Mouse (Mus musculus) liver, adult 2 months (tissue): ENCODE results near the gene Trank1. TPM values are rescaled to one million over a fixed set of nuclear protein-coding genes. Genes with fewer than 3 reads are reported as not detected.

Experiments
- DNase-seq: peaks from one replicate; pipeline ENCODE4 v3.0.0-alpha.2; 2011; ENCODE audit warnings: low read depth, low spot score; ENCODE audit errors: extremely low read depth
- H3K27ac ChIP-seq: fragments of 200-500 bp; replicated peaks from 2 replicates; pipeline ENCODE4 v1.5.1; 2012; ENCODE audit warnings: low read depth, mild to moderate bottlenecking, control low read depth, inconsistent platforms, low read length; ENCODE audit not compliant: insufficient read depth
- H3K27me3 ChIP-seq: fragments of 200-500 bp; 2 replicates; pipeline ENCODE4 v1.6.1; 2012; ENCODE audit warnings: mild to moderate bottlenecking, moderate library complexity, low read length, inconsistent platforms; ENCODE audit not compliant: control insufficient read depth, insufficient read depth
- H3K36me3 ChIP-seq: fragments of 200-500 bp; 2 replicates; pipeline ENCODE4 v1.6.1; 2012; ENCODE audit warnings: low read length, inconsistent platforms; ENCODE audit not compliant: control insufficient read depth, insufficient read depth
- H3K4me1 ChIP-seq: fragments of 200-500 bp; 2 replicates; pipeline ENCODE4 v1.6.1; 2011; ENCODE audit warnings: low read length; ENCODE audit not compliant: control insufficient read depth, insufficient read depth
- H3K4me3 ChIP-seq: fragments of 200-500 bp; 2 replicates; pipeline ENCODE4 v1.5.1; 2011; ENCODE audit warnings: low read depth, mild to moderate bottlenecking, control low read depth, low read length, moderate library complexity; ENCODE audit not compliant: insufficient read depth
- H3K79me2 ChIP-seq: fragments of 200-500 bp; 2 replicates; pipeline ENCODE4 v1.6.1; 2012; ENCODE audit warnings: inconsistent platforms, mild to moderate bottlenecking, low read length, moderate library complexity; ENCODE audit not compliant: control insufficient read depth, insufficient read depth
- H3K9ac ChIP-seq: fragments of 200-500 bp; 2 replicates; pipeline ENCODE4 v1.6.1; 2012; ENCODE audit warnings: low read depth, mild to moderate bottlenecking, control low read depth, inconsistent platforms, low read length
- CTCF ChIP-seq: fragments of 200-500 bp; IDR thresholded peaks from 2 replicates; pipeline ENCODE4 v1.5.1; 2011; ENCODE audit warnings: low read depth, low read length, control low read depth
- POLR2A ChIP-seq: fragments of 200-500 bp; IDR thresholded peaks from 2 replicates; pipeline ENCODE4 v1.6.1; 2011; ENCODE audit warnings: low read length, control low read depth; ENCODE audit not compliant: insufficient read depth; ENCODE audit errors: extremely low read depth
- WGBS: fragments of 180-500 bp; shearing (Covaris S2); methylation state at CpG from one replicate; pipeline ENCODE4 v1.1.7; 2018; 5-methylcytosine and 5-hydroxymethylcytosine counted together
- polyA plus RNA-seq: library from polyadenylated mRNA; depleted of rRNA; stranded (reverse); fragments of >200 nt; gene quantifications from 2 replicates; pipeline ENCODE4 v1.2.3, GENCODE M21; 2012
- total RNA-seq: library from RNA; depleted of rRNA; stranded (reverse); fragments of >200 nt; gene quantifications from 2 replicates; pipeline ENCODE4 v1.2.3, GENCODE M21; 2014

Gene Trank1
- total and polyA plus RNA-seq, 2 experiments = under 0.01 TPM; not detected in 1

DNA sequence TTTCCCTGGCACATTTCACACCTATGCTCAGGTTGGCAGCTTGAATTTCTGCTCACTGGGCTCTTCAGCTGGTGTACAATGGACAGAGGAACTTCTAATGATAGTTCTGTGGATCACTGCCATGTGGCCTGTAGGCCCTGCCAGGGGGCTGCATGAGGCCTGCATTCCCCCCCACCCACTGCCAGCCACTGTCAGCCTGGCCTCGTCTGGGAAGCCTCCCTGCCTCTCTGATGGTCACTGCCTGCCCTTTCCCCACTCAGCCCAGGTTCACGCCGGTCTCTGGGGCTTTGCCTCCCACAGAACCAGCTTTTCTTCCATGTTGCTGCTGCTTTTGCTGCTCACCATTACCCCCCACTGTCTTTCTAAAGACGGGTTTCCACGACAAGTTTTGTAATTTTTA, 83.7 kb downstream of the Trank1 start:
- Histone ChIP-seq H3K79me2 (no peaks in the 10 kb centered on the region), H3K27me3 (no peaks in the 10 kb centered on the region), H3K4me1 (no peaks in the 10 kb centered on the region), H3K9ac (no peak overlapping the region), H3K36me3 (no peaks in the 10 kb centered on the region), H3K4me3 (no peak overlapping the region), H3K27ac (no peak overlapping the region)
- DNase-seq = no peak
- 81% methylated on average over 5 of the region's 5 CpGs for WGBS
- TF ChIP-seq CTCF = no peak
- TF ChIP-seq POLR2A = no peak

DNA sequence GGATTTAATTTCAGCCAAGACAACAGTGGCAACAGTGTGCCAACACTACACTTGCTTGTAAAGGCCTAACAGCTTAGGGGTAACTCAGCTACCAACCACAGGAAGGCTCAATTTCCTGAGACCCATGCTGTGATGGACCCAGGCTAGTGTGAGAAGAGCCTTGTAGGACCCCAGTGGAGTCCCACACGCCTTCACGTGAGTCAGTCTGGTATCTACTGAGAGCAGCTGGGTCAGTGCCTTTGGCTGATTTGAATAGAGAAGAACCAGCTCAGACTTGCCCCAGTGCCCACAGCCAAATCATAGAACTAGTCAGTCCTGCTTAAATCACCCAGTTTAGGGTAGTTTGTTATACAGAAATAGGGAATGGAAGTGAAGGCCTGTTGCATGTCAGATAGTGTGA, 86.5 kb downstream of the Trank1 start:
- Histone ChIP-seq H3K79me2 (no peaks in the 10 kb centered on the region), H3K36me3 (no peaks in the 10 kb centered on the region), H3K4me3 (no peak overlapping the region), H3K4me1 (no peaks in the 10 kb centered on the region), H3K9ac (no peak overlapping the region), H3K27ac (no peak overlapping the region), H3K27me3 (no peaks in the 10 kb centered on the region)
- no peak for DNase-seq
- no peak for TF ChIP-seq POLR2A
- no peak for TF ChIP-seq CTCF
- 82% methylated on average over 2 of the region's 2 CpGs for WGBS

DNA sequence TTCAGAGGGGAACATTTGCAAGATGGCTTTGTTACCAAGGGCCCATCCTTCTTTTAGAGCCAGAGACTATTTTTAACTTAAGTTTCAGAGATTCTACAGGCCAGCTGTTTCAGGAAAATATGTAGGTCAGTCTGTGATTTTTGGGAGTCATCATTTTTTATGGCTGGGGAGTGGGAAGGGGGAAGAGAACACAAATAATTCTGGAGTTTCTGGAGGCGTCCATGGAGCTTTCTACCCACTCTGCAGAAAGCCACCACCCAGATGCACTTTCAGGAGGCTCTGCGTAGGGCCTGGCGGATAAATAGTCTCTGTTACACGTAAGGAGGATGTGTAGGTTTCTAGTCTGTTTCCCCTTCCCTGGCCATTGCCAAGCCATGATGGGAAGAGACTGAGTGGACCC, 88.5 kb downstream of the Trank1 start:
- no peaks in the 10 kb centered on the region for H3K27me3 ChIP-seq
- no peaks in the 10 kb centered on the region for H3K36me3 ChIP-seq
- no peaks in the 10 kb centered on the region for H3K79me2 ChIP-seq
- H3K4me3 ChIP-seq = no peak overlapping the region
- DNase-seq = no peak
- 84% methylated on average over 4 of the region's 4 CpGs for WGBS
- no peak overlapping the region for H3K27ac ChIP-seq
- no peaks in the 10 kb centered on the region for H3K4me1 ChIP-seq
- TF ChIP-seq POLR2A = no peak
- TF ChIP-seq CTCF = no peak
- no peak overlapping the region for H3K9ac ChIP-seq

DNA sequence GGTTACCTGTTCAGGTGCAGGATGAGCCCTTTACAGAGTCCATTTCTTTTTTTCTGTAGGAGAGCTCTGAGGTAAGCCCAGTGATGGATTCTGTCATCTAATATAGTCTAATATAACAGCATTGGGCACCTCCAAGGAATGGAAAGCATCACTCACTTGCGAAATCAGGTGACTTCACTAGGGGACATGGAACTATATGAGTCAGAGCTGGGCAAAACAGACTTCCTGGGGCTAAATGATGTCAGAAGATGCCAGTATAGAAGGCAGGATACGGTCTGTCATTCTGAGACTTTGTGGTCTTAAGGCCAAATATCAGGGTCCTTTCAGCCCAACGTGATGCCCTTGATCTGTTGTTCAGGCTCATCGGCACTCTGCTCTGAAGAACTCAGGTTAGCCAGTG, 91.6 kb downstream of the Trank1 start:
- Histone ChIP-seq H3K27ac (no peak overlapping the region), H3K4me1 (no peaks in the 10 kb centered on the region), H3K79me2 (no peaks in the 10 kb centered on the region), H3K36me3 (no peaks in the 10 kb centered on the region), H3K4me3 (no peak overlapping the region), H3K9ac (no peak overlapping the region), H3K27me3 (no peaks in the 10 kb centered on the region)
- no peak for DNase-seq
- TF ChIP-seq CTCF (no peak), POLR2A (no peak)
- WGBS = 84% methylated on average over 4 of the region's 4 CpGs

DNA sequence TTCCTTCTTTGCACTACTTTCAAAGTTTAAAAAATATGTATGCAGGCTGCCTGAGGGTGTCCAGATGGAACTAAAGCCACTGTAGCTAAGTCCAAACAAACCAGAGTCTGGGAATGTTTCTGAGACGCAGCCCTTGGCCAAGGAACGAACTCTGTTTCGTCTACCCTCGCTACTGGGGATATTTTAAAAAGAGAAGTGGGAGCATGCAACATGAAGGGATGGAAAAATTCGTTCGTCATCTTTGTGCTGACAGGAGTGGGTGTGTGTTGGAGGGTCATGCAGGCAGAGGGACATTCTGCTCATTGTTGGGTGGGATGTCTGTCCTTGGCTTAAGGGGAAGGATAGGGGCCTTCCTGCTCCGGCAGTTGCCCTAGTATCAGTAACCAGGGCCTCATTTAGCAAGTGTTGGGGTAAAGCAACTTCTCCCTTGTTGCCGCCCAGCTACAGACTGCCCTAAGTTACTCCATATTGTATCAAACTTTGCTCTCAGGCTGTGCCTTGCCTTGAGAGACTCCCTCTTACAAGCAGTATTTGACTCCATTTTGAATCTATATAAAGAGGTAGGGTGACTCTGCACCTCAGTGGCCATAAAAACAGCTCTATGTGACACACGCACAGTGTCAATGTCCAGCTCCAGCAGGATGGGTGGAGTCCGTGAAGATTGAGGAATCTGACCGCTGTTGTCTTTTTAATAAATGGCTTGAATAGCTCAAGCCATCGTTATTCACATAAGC, 93.0 kb downstream of the Trank1 start:
- no peak for TF ChIP-seq POLR2A
- TF ChIP-seq CTCF = no peak
- Histone ChIP-seq H3K27me3 (no peaks in the 10 kb centered on the region), H3K9ac (no peak overlapping the region), H3K4me1 (no peaks in the 10 kb centered on the region), H3K79me2 (no peaks in the 10 kb centered on the region), H3K4me3 (no peak overlapping the region), H3K36me3 (no peaks in the 10 kb centered on the region), H3K27ac (no peak overlapping the region)
- WGBS = 88% methylated on average over 12 of the region's 12 CpGs
- DNase-seq = no peak

DNA sequence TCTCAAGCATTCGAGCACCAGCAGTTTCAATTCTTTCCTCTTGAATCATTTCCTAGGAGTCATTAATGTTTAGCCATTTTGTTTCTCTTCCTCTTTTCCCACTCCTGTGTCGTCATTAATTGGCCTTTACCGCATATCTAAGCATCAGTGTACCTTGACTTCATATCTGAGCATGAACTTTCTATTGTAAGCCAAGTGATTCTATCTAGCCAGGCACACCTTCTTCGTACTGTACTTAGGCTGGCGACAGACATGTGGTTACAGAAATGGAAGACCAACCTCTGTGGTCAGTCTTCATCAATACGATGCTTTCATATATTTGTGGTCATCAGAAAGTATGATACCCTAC, 93.5 kb downstream of the Trank1 start:
- Histone ChIP-seq H3K79me2 (no peaks in the 10 kb centered on the region), H3K27ac (no peak overlapping the region), H3K9ac (no peak overlapping the region), H3K27me3 (no peaks in the 10 kb centered on the region), H3K4me1 (no peaks in the 10 kb centered on the region), H3K4me3 (no peak overlapping the region), H3K36me3 (no peaks in the 10 kb centered on the region)
- DNase-seq = no peak
- no peak for TF ChIP-seq CTCF
- TF ChIP-seq POLR2A = no peak
- 91% methylated on average over 6 of the region's 6 CpGs for WGBS
